Mouse (Mus musculus) heart, adult 2 months (tissue): Measurements from ENCODE around the gene Arhgap1.

Experiments
- CTCF ChIP-seq: fragments of 200-600 bp; IDR thresholded peaks from 2 replicates; pipeline ENCODE4 v1.8.1; 2022; ENCODE audit warnings: antibody characterized with exemption, mild to moderate bottlenecking, moderate library complexity
- EP300 ChIP-seq: fragments of 200-500 bp; IDR thresholded peaks from 2 replicates; pipeline ENCODE4 v1.6.1; 2011; ENCODE audit warnings: low read depth, low read length, control low read depth; ENCODE audit not compliant: insufficient read depth
- POLR2A ChIP-seq: fragments of 200-500 bp; IDR thresholded peaks from 2 replicates; pipeline ENCODE4 v1.6.1; 2011; ENCODE audit warnings: mild to moderate bottlenecking, low read depth, low read length, control low read depth; ENCODE audit not compliant: insufficient read depth

DNA sequence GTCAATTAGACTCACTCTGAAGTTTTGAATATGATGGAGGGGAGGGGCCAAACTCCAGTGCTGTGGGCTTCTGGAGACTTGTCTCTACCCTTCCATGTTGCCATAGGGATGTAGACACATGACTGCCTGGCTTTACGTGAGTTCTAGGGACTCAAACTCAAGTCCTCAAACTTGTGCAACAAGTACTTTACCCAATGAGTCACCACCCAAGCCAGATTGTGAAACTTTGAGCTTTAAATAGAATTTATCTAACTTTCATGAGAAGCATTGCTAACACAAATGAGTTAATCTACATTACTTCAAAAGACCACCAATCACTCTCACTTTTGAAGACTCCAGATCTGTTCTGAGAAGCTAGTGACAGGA lies 46.5 kb downstream of the Arhgap1 start:
- TF ChIP-seq CTCF: no peak
- no peak for TF ChIP-seq EP300
- TF ChIP-seq POLR2A: no peak
